9 mouse cellular contexts compared by ENCODE assay signal in the genomic region with DNA sequence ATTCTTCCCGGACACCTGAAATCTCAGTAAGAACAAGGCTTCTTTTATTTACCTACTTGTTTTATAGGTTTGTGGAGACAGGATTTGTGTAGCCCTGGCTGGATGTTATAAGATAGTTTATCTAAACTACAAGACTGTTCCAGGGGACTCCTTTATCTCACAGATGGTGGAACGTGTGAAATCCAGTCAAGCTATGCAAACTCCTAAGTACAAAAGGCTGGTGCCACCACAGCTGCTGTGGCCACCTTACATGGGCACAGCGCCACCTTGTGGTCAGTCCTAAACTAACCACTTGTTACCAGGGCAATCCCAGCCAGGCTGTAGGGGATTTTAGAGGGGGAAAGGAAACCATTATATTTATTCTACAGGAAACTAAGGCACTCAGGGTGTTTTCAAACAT. TPM values are rescaled to one million over a fixed set of nuclear protein-coding genes. Genes with fewer than 3 reads are reported as not detected.
DNase-seq lines count a peak whose midpoint lies in the region; ATAC-seq and TF ChIP-seq lines count a peak whose summit lies in the region.
"Had no signal": no experiment of that assay in that cellular context is flagged by ENCODE, and none has a peak within 500 bp of the region (broad histone marks: within the 10 kb centered on the region; RNA-seq: fewer than 3 reads in every experiment).

No protein-coding gene starts in this region.

- H3K36me3 ChIP-seq in forebrain, embryonic 14.5 days (ENCODE audit: control insufficient read depth, insufficient read depth, low read length), result peaks cover 61% of the 10 kb centered on the region
- peaks cover 58% of the 10 kb centered on the region for H3K36me3 ChIP-seq in hindbrain, embryonic 14.5 days (replicated peaks; ENCODE audit: control insufficient read depth, insufficient read depth)
- peaks cover 14% of the 10 kb centered on the region for H3K36me3 ChIP-seq in spleen, adult 2 months (ENCODE audit: control insufficient read depth, insufficient read depth, low read length)

- no peak overlapping the region for H3K4me3 ChIP-seq in forebrain, embryonic 14.5 days (ENCODE audit: low read depth, low read length)
- no peak overlapping the region for H3K4me3 ChIP-seq in hindbrain, embryonic 14.5 days (replicated peaks; ENCODE audit: low read length)
- H3K4me3 ChIP-seq in spleen, adult 2 months (ENCODE audit: extremely low read depth, insufficient read depth, insufficient read length), result no peak overlapping the region

- no peak overlapping the region for H3K4me2 ChIP-seq in forebrain, embryonic 14.5 days (ENCODE audit: low read length)
- no peak overlapping the region for H3K4me2 ChIP-seq in hindbrain, embryonic 14.5 days (replicated peaks)

- no peaks in the 10 kb centered on the region for H3K27me3 ChIP-seq in forebrain, embryonic 14.5 days (replicated peaks; ENCODE audit: control insufficient read depth, insufficient read depth, low read length)
- H3K27me3 ChIP-seq in hindbrain, embryonic 14.5 days (ENCODE audit: control insufficient read depth, insufficient read depth, low read length), result no peaks in the 10 kb centered on the region
- no peaks in the 10 kb centered on the region for H3K27me3 ChIP-seq in spleen, adult 2 months (ENCODE audit: control insufficient read depth, insufficient read depth, low read length)

- TF ChIP-seq CTCF in spleen, adult 2 months (IDR thresholded peaks at IDR 0.05; ENCODE audit: extremely low read depth, insufficient read depth, insufficient read length, insufficient replicate concordance), result peak; percentile 83; the same call in 1 of the 2 replicates

- no peak overlapping the region for H3K9ac ChIP-seq in forebrain, embryonic 14.5 days (ENCODE audit: low read length)
- H3K9ac ChIP-seq in hindbrain, embryonic 14.5 days, result no peak overlapping the region

- peak; percentile 64 for DNase-seq in cerebellum, adult 11 months
- DNase-seq in c-Kit-positive CD71-negative TER-119-negative erythroid progenitor cells, embryonic 14.5 days (ENCODE audit: low read depth), result peak; percentile 76
- peak; percentile 89 for DNase-seq in forebrain, embryonic 14.5 days (ENCODE audit: low spot score)
- DNase-seq in hindbrain, embryonic 14.5 days (ENCODE audit: low spot score), result peak; percentile 91
- peak; percentile 63 to 67 for DNase-seq in left cerebral cortex, postnatal 36 days (ENCODE audit: low spot score in 2 of 2)
- peak; percentile 47 to 55 for DNase-seq in monocyte, adult 2 months (ENCODE audit: low read depth in 1 of 2, low spot score in 2 of 2)
- peak in 1 of 2 experiments; percentile 68 for DNase-seq in spleen, adult 2 months (ENCODE audit: low read depth in 1 of 2, low spot score in 2 of 2)

- H3K27ac ChIP-seq in forebrain, embryonic 14.5 days (ENCODE audit: low read depth, low read length), result no peak overlapping the region
- H3K27ac ChIP-seq in hindbrain, embryonic 14.5 days, result no peak overlapping the region
- H3K27ac ChIP-seq in spleen, adult 2 months (ENCODE audit: insufficient read depth, low read length), result no peak overlapping the region
- H3K27ac ChIP-seq: macrophage had no signal

- TF ChIP-seq POLR2A in spleen, adult 2 months (IDR thresholded peaks at IDR 0.05; ENCODE audit: low read depth, low read length), result no peak

- ATAC-seq in cerebellum, adult (ENCODE audit: insufficient number of reproducible peaks, low FRiP score, low TSS enrichment), result no peak
- peak; percentile 55 for ATAC-seq in forebrain, embryonic 14.5 days
- ATAC-seq in hindbrain, embryonic 14.5 days (ENCODE audit: low FRiP score), result peak; percentile 46; the same call in 1 of the 2 replicates

- no peaks in the 10 kb centered on the region for H3K9me3 ChIP-seq in forebrain, embryonic 14.5 days (replicated peaks; ENCODE audit: control insufficient read depth, low read length)
- H3K9me3 ChIP-seq in hindbrain, embryonic 14.5 days (ENCODE audit: control insufficient read depth, low read length), result no peaks in the 10 kb centered on the region

- 29% methylated on average over 3 of the region's 3 CpGs for WGBS in forebrain, embryonic 14.5 days
- 31% methylated on average over 3 of the region's 3 CpGs for WGBS in hindbrain, embryonic 14.5 days
- WGBS in spleen, adult 2 months, result 27% methylated on average over 3 of the region's 3 CpGs

- intact Hi-C loops in left cerebral cortex, postnatal 36 days (cut with DNase I), result loop anchor here (5.0 to 10.0 kb wide), 3 partner anchors 136 to 284 kb away; a partner anchor contains a TSS

- peaks cover 7% of the 10 kb centered on the region for H3K4me1 ChIP-seq in forebrain, embryonic 14.5 days (ENCODE audit: control insufficient read depth, insufficient read depth, low read length)
- peaks cover 9% of the 10 kb centered on the region for H3K4me1 ChIP-seq in hindbrain, embryonic 14.5 days (replicated peaks; ENCODE audit: control insufficient read depth, insufficient read depth, low read length)
- no peaks in the 10 kb centered on the region; the same call in 1 of the 2 replicates for H3K4me1 ChIP-seq in spleen, adult 2 months (ENCODE audit: control insufficient read depth, insufficient read depth, insufficient read length)

RNA-seq across cellular contexts. Expression of a gene that starts 5.1 kb away (rescaled TPM):
- 380 and 505 TPM in 2 replicates for polyA plus RNA-seq in forebrain, embryonic 14.5 days (2014; fragmentation: Nextera tagmentation; extraction: Ambion mirVana)
- 324 and 357 TPM in 2 replicates for polyA plus RNA-seq in hindbrain, embryonic 14.5 days (2014; fragmentation: Nextera tagmentation; extraction: Ambion mirVana)
- total RNA-seq in left cerebral cortex, postnatal 36 days (2021), result 10 to 100 TPM; 65.4 to 66.1 TPM
- polyA plus RNA-seq in spleen, adult 2 months (2012; rRNA removed), result 70.4 and 88.0 TPM in 2 replicates

RNA-seq across cellular contexts. Expression of a gene that starts 5.2 kb away (rescaled TPM):
- 53.4 and 63.9 TPM in 2 replicates for polyA plus RNA-seq in forebrain, embryonic 14.5 days (2014; fragmentation: Nextera tagmentation; extraction: Ambion mirVana)
- polyA plus RNA-seq in hindbrain, embryonic 14.5 days (2014; fragmentation: Nextera tagmentation; extraction: Ambion mirVana), result 24.2 and 24.8 TPM in 2 replicates
- total RNA-seq in left cerebral cortex, postnatal 36 days (2021), result 10 to 100 TPM in 1 of 2 experiments, 1 to 10 TPM in 1; 10.0 to 13.9 TPM
- 16.0 and 23.4 TPM in 2 replicates for polyA plus RNA-seq in spleen, adult 2 months (2012; rRNA removed)

RNA-seq across cellular contexts. Expression of a gene that starts 16.0 kb away (rescaled TPM):
- 104 and 125 TPM in 2 replicates for polyA plus RNA-seq in forebrain, embryonic 14.5 days (2014; fragmentation: Nextera tagmentation; extraction: Ambion mirVana)
- polyA plus RNA-seq in hindbrain, embryonic 14.5 days (2014; fragmentation: Nextera tagmentation; extraction: Ambion mirVana), result 148 and 156 TPM in 2 replicates
- total RNA-seq in left cerebral cortex, postnatal 36 days (2021), result 100 to 1,000 TPM; 183 to 192 TPM
- 17.8 and 20.0 TPM in 2 replicates for polyA plus RNA-seq in spleen, adult 2 months (2012; rRNA removed)

RNA-seq across cellular contexts. Expression of a gene that starts 41.8 kb away (rescaled TPM):
- 0.20 and 0.40 TPM in 2 replicates for polyA plus RNA-seq in forebrain, embryonic 14.5 days (2014; fragmentation: Nextera tagmentation; extraction: Ambion mirVana)
- 1.1 and 1.3 TPM in 2 replicates for polyA plus RNA-seq in hindbrain, embryonic 14.5 days (2014; fragmentation: Nextera tagmentation; extraction: Ambion mirVana)
- total RNA-seq in left cerebral cortex, postnatal 36 days (2021), result 10 to 100 TPM; 17.1 to 18.9 TPM
- polyA plus RNA-seq in spleen, adult 2 months (2012; rRNA removed), result 2.3 and 3.8 TPM in 2 replicates
